Mouse (Mus musculus) ovary, postnatal 14 days (tissue): ENCODE data around the gene Tenm2.

Experiments used
- DNase-seq: peaks from one replicate; pipeline ENCODE4 v3.0.0; 2022; ENCODE audit warnings: low spot score

The Tenm2 gene

GRCm38 (mm10) chr11:35982734-35983133, 1253.0 kb downstream of the Tenm2 start:
- no peak for DNase-seq

- DNase-seq = peak; percentile 37
Measured at GRCm38 (mm10) chr11:35980411-35980917, 1255.3 kb downstream of the Tenm2 start, which contains the start of gene Wwc1. TSS of gene Wwc1 (minus strand) at chr11:35980527.

GRCm38 (mm10) chr11:35979733-35980410, 1255.9 kb downstream of the Tenm2 start:
- DNase-seq = no peak

- no peak for DNase-seq
Measured at GRCm38 (mm10) chr11:35979266-35979732, 1256.5 kb downstream of the Tenm2 start.

- no peak for DNase-seq
Measured at GRCm38 (mm10) chr11:35977796-35978195, 1258.0 kb downstream of the Tenm2 start.

- no peak for DNase-seq
Measured at GRCm38 (mm10) chr11:35977096-35977495, 1258.7 kb downstream of the Tenm2 start.

GRCm38 (mm10) chr11:35976482-35976881, 1259.3 kb downstream of the Tenm2 start:
- no peak for DNase-seq

- no peak for DNase-seq
Measured at GRCm38 (mm10) chr11:35974632-35975450, 1260.9 kb downstream of the Tenm2 start.

GRCm38 (mm10) chr11:35973135-35973534, 1262.6 kb downstream of the Tenm2 start:
- no peak for DNase-seq

GRCm38 (mm10) chr11:35972270-35972931, 1263.4 kb downstream of the Tenm2 start:
- no peak for DNase-seq

GRCm38 (mm10) chr11:35970806-35971705, 1264.7 kb downstream of the Tenm2 start:
- no peak for DNase-seq

GRCm38 (mm10) chr11:35968291-35968690, 1267.5 kb downstream of the Tenm2 start:
- no peak for DNase-seq

GRCm38 (mm10) chr11:35963981-35964549, 1271.7 kb downstream of the Tenm2 start:
- no peak for DNase-seq

GRCm38 (mm10) chr11:35963554-35963953, 1272.2 kb downstream of the Tenm2 start:
- DNase-seq = no peak

GRCm38 (mm10) chr11:35962431-35962830, 1273.3 kb downstream of the Tenm2 start:
- DNase-seq = no peak

- DNase-seq = no peak
Measured at GRCm38 (mm10) chr11:35959270-35959669, 1276.5 kb downstream of the Tenm2 start.
